Mouse (Mus musculus): Measurements from ENCODE around the gene Strn4. TPM values are rescaled to one million over a fixed set of nuclear protein-coding genes. Genes with fewer than 3 reads are reported as not detected.

Gene Strn4
- polyA plus RNA-seq, 2 experiments = 109 to 197 TPM

GRCm38 (mm10) chr7:16804409-16805028 is 11.2 kb upstream of the Strn4 start:
- Histone ChIP-seq H3K4me2 (replicated peaks; ENCODE audit: low read depth, low read length, severe bottlenecking) (no peak overlapping the region), H3K4me1 (ENCODE audit: control insufficient read depth, insufficient read depth, low read length) (no peaks in the 10 kb centered on the region), H3K4me3 (replicated peaks; ENCODE audit: low read length) (no peak overlapping the region), H3K27me3 (ENCODE audit: control insufficient read depth, insufficient read depth, low read length) (no peaks in the 10 kb centered on the region), H3K27ac (replicated peaks; ENCODE audit: low read depth, low read length) (no peak overlapping the region), H3K36me3 (ENCODE audit: control insufficient read depth, insufficient read depth, low read length) (peaks cover 20% of the 10 kb centered on the region), H3K9me3 (ENCODE audit: control insufficient read depth, low read length) (no peaks in the 10 kb centered on the region), H3K9ac (ENCODE audit: low read depth, low read length, severe bottlenecking) (no peak overlapping the region)
- 28% methylated on average over 8 of the region's 8 CpGs for WGBS
- no peak for TF ChIP-seq POLR2A (IDR thresholded peaks at IDR 0.05; ENCODE audit: borderline replicate concordance, extremely low read depth, insufficient read depth, insufficient read length)
- no peak; the same call in 1 of the 2 replicates for ATAC-seq (ENCODE audit: low FRiP score, low read depth)
- peak; percentile 34 for DNase-seq (ENCODE audit: low spot score)

- ATAC-seq (ENCODE audit: low FRiP score, low read depth) (no peak), DNase-seq (ENCODE audit: low spot score) (no peak)
- TF ChIP-seq POLR2A (IDR thresholded peaks at IDR 0.05; ENCODE audit: borderline replicate concordance, extremely low read depth, insufficient read depth, insufficient read length) = no peak
- H3K9me3 ChIP-seq (ENCODE audit: control insufficient read depth, low read length) = no peaks in the 10 kb centered on the region
- 86% methylated on average over 9 of the region's 9 CpGs for WGBS
- no peak overlapping the region for H3K4me2 ChIP-seq (replicated peaks; ENCODE audit: low read depth, low read length, severe bottlenecking)
- peaks cover 20% of the 10 kb centered on the region for H3K36me3 ChIP-seq (ENCODE audit: control insufficient read depth, insufficient read depth, low read length)
- no peak overlapping the region for H3K4me3 ChIP-seq (replicated peaks; ENCODE audit: low read length)
- H3K27me3 ChIP-seq (ENCODE audit: control insufficient read depth, insufficient read depth, low read length) = peaks cover 21% of the 10 kb centered on the region
- no peak overlapping the region for H3K27ac ChIP-seq (replicated peaks; ENCODE audit: low read depth, low read length)
- H3K4me1 ChIP-seq (ENCODE audit: control insufficient read depth, insufficient read depth, low read length) = peaks cover 14% of the 10 kb centered on the region
- no peak overlapping the region for H3K9ac ChIP-seq (ENCODE audit: low read depth, low read length, severe bottlenecking)
Measured at GRCm38 (mm10) chr7:16807936-16808335, 7.8 kb upstream of the Strn4 start.

GRCm38 (mm10) chr7:16808647-16809046 is 7.0 kb upstream of the Strn4 start:
- no peak overlapping the region for H3K4me2 ChIP-seq (replicated peaks; ENCODE audit: low read depth, low read length, severe bottlenecking)
- TF ChIP-seq POLR2A (IDR thresholded peaks at IDR 0.05; ENCODE audit: borderline replicate concordance, extremely low read depth, insufficient read depth, insufficient read length) = no peak
- no peaks in the 10 kb centered on the region for H3K9me3 ChIP-seq (ENCODE audit: control insufficient read depth, low read length)
- ATAC-seq (ENCODE audit: low FRiP score, low read depth) (no peak), DNase-seq (ENCODE audit: low spot score) (no peak)
- H3K27ac ChIP-seq (replicated peaks; ENCODE audit: low read depth, low read length) = no peak overlapping the region
- 73% methylated on average over 9 of the region's 9 CpGs for WGBS
- H3K27me3 ChIP-seq (ENCODE audit: control insufficient read depth, insufficient read depth, low read length) = peaks cover 21% of the 10 kb centered on the region
- H3K9ac ChIP-seq (ENCODE audit: low read depth, low read length, severe bottlenecking) = no peak overlapping the region
- H3K36me3 ChIP-seq (ENCODE audit: control insufficient read depth, insufficient read depth, low read length) = peaks cover 26% of the 10 kb centered on the region
- H3K4me3 ChIP-seq (replicated peaks; ENCODE audit: low read length) = no peak overlapping the region
- H3K4me1 ChIP-seq (ENCODE audit: control insufficient read depth, insufficient read depth, low read length) = peaks cover 14% of the 10 kb centered on the region

- Histone ChIP-seq H3K4me1 (ENCODE audit: control insufficient read depth, insufficient read depth, low read length) (peaks cover 14% of the 10 kb centered on the region), H3K9me3 (ENCODE audit: control insufficient read depth, low read length) (no peaks in the 10 kb centered on the region), H3K27ac (replicated peaks; ENCODE audit: low read depth, low read length) (no peak overlapping the region), H3K27me3 (ENCODE audit: control insufficient read depth, insufficient read depth, low read length) (peaks cover 21% of the 10 kb centered on the region), H3K9ac (ENCODE audit: low read depth, low read length, severe bottlenecking) (no peak overlapping the region), H3K36me3 (ENCODE audit: control insufficient read depth, insufficient read depth, low read length) (peaks cover 36% of the 10 kb centered on the region), H3K4me2 (replicated peaks; ENCODE audit: low read depth, low read length, severe bottlenecking) (no peak overlapping the region), H3K4me3 (replicated peaks; ENCODE audit: low read length) (no peak overlapping the region)
- TF ChIP-seq POLR2A (IDR thresholded peaks at IDR 0.05; ENCODE audit: borderline replicate concordance, extremely low read depth, insufficient read depth, insufficient read length) = no peak
- DNase-seq (ENCODE audit: low spot score) (peak; percentile 70), ATAC-seq (ENCODE audit: low FRiP score, low read depth) (peak; percentile 32; the same call in 1 of the 2 replicates)
- 29% methylated on average over 10 of the region's 10 CpGs for WGBS
Measured at GRCm38 (mm10) chr7:16809739-16810138, 6.0 kb upstream of the Strn4 start.

- peak overlapping the region; percentile 46 for H3K4me3 ChIP-seq (replicated peaks; ENCODE audit: low read length)
- peaks cover 21% of the 10 kb centered on the region for H3K27me3 ChIP-seq (ENCODE audit: control insufficient read depth, insufficient read depth, low read length)
- DNase-seq (ENCODE audit: low spot score) = no peak
- WGBS = 46% methylated on average over 28 of the region's 28 CpGs
- peaks cover 36% of the 10 kb centered on the region for H3K36me3 ChIP-seq (ENCODE audit: control insufficient read depth, insufficient read depth, low read length)
- H3K4me2 ChIP-seq (replicated peaks; ENCODE audit: low read depth, low read length, severe bottlenecking) = peak overlapping the region; percentile 96
- no peak overlapping the region for H3K27ac ChIP-seq (replicated peaks; ENCODE audit: low read depth, low read length)
- peaks cover 18% of the 10 kb centered on the region for H3K4me1 ChIP-seq (ENCODE audit: control insufficient read depth, insufficient read depth, low read length)
- TF ChIP-seq POLR2A (IDR thresholded peaks at IDR 0.05; ENCODE audit: borderline replicate concordance, extremely low read depth, insufficient read depth, insufficient read length) = no peak
- no peaks in the 10 kb centered on the region for H3K9me3 ChIP-seq (ENCODE audit: control insufficient read depth, low read length)
- peak overlapping the region; percentile 50 for H3K9ac ChIP-seq (ENCODE audit: low read depth, low read length, severe bottlenecking)
- no peak for ATAC-seq (ENCODE audit: low FRiP score, low read depth)
Measured at GRCm38 (mm10) chr7:16810399-16810919, 5.2 kb upstream of the Strn4 start.
